Mouse (Mus musculus) CH12.LX (cell line): Measurements from ENCODE around the gene Mettl24.

Source experiments
- CTCF ChIP-seq, 2 experiments: IDR thresholded peaks in 1 of 2; conservative IDR thresholded peaks in 1 of 2; 2 replicates each; pipeline ENCODE4 v1.5.1; 2011 to 2012; ENCODE audit warnings: low read depth in 2 of 2, low read length in 2 of 2, improper control_type of control experiment in 1 of 2, inconsistent platforms in 1 of 2, mild to moderate bottlenecking in 1 of 2, moderate library complexity in 1 of 2
- E2F4 ChIP-seq: IDR thresholded peaks from 2 replicates; pipeline ENCODE4 v1.6.1; 2011; ENCODE audit warnings: low read depth, low read length, improper control_type of control experiment; ENCODE audit not compliant: insufficient replicate concordance
- MAX ChIP-seq: IDR thresholded peaks from 2 replicates; pipeline ENCODE4 v1.6.1; 2011; ENCODE audit warnings: low read length, improper control_type of control experiment
- ZKSCAN1 ChIP-seq: IDR thresholded peaks from 2 replicates; pipeline ENCODE4 v1.6.1; 2012; ENCODE audit warnings: low read depth, inconsistent platforms, low read length, improper control_type of control experiment, borderline replicate concordance
- ZMIZ1 ChIP-seq: IDR thresholded peaks from 2 replicates; pipeline ENCODE4 v1.6.1; 2012; ENCODE audit warnings: low read depth, mild to moderate bottlenecking, inconsistent platforms, low read length, improper control_type of control experiment

DNA sequence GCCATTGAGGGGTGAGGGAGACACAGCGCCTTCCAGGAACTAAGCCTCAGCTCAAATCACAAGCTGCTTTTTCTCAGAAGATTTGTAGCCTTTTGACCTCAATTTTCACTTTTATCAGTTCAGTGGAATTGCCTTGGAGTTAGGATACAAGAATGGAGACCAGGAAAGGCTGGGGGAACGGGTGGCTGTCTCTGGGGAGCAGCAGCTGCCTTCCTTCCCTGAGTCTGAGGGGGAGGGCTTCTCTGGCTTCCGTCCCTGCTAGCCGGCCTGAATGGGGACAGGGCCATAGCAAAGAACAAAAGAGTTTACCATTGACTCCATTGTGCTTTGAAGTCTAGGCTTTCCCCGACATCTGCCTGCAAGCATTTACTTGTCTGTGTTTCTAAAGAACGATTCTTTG, 41.3 kb downstream of the Mettl24 start:
- no peak for TF ChIP-seq ZMIZ1
- no peak for TF ChIP-seq CTCF (conservative IDR thresholded peaks at IDR 0.05 in 1 of 2, IDR thresholded peaks at IDR 0.05 in 1 of 2; ENCODE audit: low read depth in 2 of 2, low read length in 2 of 2)
- no peak for TF ChIP-seq MAX
- no peak for TF ChIP-seq ZKSCAN1
- TF ChIP-seq E2F4, result no peak
